Mouse (Mus musculus) ES-Bruce4 (cell line): ENCODE results near the gene Rhob.

Source experiments
- CTCF ChIP-seq: IDR thresholded peaks from one replicate; pipeline ENCODE4 v1.8.1; 2011; ENCODE audit warnings: low read depth, low read length
- POLR2A ChIP-seq: IDR thresholded peaks from one replicate; pipeline ENCODE4 v1.8.1; 2011; ENCODE audit warnings: low read length; ENCODE audit not compliant: insufficient read depth

DNA sequence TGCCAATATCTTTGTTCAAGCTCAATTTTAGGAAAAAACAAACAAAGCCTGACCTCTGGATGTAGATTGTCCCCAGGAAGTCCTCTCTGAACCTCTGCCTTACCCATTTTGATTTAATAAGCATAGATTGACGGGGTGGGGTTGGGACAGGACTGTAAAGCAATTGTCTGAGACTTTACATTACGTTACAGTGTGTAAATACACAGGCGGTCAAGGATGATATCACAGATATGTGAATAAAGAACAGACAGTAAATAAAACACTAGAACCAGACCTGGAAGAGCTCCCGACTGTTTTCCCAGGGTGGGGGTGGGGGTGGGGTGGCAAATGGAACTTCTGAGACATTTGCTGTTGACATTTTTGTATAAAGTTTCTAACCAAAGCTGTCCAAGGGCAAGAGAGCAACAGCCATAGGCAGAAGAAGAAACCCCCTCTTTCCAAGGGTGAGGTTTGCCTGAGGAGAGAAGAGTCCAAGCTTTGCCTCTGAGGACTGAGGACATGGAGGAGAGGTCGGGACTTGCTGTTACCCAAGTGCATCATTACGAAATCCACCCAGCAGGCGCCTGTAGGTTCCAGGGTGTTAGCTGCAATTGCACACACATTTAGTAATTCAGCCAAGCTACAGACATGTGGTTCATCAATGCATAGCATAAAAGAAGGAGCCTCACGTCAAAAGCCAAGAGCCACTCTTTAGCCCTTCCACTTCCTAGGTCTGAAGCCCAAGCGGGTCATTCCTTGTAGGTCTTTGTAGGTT, 7.3 kb upstream of the Rhob start:
- no peak for TF ChIP-seq CTCF
- no peak for TF ChIP-seq POLR2A
